Mouse (Mus musculus) induced T-regulatory cell, adult 2 months (primary cell): Measurements from ENCODE around the gene Aanat.

Experiments used
- DNase-seq: peaks from one replicate; pipeline ENCODE4 v3.0.0-alpha.2; 2012; ENCODE audit warnings: low read depth

Gene Aanat

GRCm38 (mm10) chr11:116628712-116629111 lies 42.5 kb downstream of the Aanat start:
- DNase-seq = peak; percentile 95

- DNase-seq = no peak
Measured at GRCm38 (mm10) chr11:116629472-116629871, 43.2 kb downstream of the Aanat start.

GRCm38 (mm10) chr11:116630171-116630965 lies 44.1 kb downstream of the Aanat start:
- no peak for DNase-seq

GRCm38 (mm10) chr11:116632962-116633361 lies 46.7 kb downstream of the Aanat start:
- no peak for DNase-seq

GRCm38 (mm10) chr11:116636607-116637006 lies 50.4 kb downstream of the Aanat start:
- DNase-seq = peak; percentile 53

- DNase-seq = peak; percentile 58
Measured at GRCm38 (mm10) chr11:116641168-116641567, 54.9 kb downstream of the Aanat start.

- no peak for DNase-seq
Measured at GRCm38 (mm10) chr11:116641731-116642130, 55.5 kb downstream of the Aanat start.

- peak; percentile 91 for DNase-seq
Measured at GRCm38 (mm10) chr11:116642681-116643578, 56.7 kb downstream of the Aanat start.

GRCm38 (mm10) chr11:116643579-116644224 lies 57.5 kb downstream of the Aanat start:
- no peak for DNase-seq

GRCm38 (mm10) chr11:116644225-116645112 lies 58.2 kb downstream of the Aanat start:
- DNase-seq = no peak

- no peak for DNase-seq
Measured at GRCm38 (mm10) chr11:116645446-116646110, 59.3 kb downstream of the Aanat start.

GRCm38 (mm10) chr11:116646136-116646535 lies 59.9 kb downstream of the Aanat start:
- DNase-seq = no peak

- DNase-seq = no peak
Measured at GRCm38 (mm10) chr11:116646771-116647170, 60.5 kb downstream of the Aanat start.
